Mouse (Mus musculus) thymus, postnatal 10 days (tissue): ENCODE measurements around the gene Msl1.
"Not testable (repeated sequence)": the region's sequence is repeated elsewhere in the genome, so short reads cannot be mapped to it uniquely, and the experiment has no call there.

ENCODE experiments used
- DNase-seq, 2 experiments: peaks; one replicate each; pipeline ENCODE4 v3.0.0; 2021; ENCODE audit warnings: low spot score in 2 of 2

The Msl1 gene

GRCm38 (mm10) chr11:98795714-98796514, 598 bp downstream of the Msl1 start:
- DNase-seq: peak; percentile 36 to 58

DNA sequence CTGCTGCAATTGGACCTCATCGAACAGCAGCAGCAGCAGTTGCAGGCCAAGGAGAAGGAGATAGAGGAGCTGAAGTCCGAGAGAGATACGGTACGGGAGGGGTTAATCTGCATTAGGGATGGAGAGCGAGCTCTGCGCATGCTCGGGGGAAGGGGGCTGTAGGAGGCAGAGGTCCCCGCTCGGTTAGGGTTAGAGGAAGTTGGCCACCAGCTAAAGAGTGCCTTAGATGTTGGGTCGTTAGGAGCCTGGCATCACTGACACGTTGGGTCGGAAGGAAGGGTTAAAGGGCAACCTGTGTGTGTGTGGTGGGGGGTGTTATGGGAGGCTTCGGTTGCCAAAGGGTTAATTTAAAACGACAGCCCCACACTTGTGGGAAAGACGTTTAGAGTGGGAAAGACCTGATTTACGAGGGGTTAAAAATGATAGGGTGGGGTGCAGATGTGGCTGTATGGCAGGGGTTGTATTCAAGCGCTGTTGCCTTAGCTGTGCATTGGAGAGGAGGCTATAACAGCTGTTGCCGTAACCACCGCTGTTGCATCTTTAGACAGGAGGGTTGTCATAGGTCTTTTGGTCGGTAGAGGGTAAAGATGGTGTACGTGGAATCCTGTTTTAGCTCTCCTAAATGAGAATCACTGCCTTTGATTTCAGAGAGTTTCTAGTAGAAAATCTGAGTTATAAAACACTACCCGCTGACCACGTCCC, 1.4 kb downstream of the Msl1 start:
- peak; percentile 60 to 68 for DNase-seq

GRCm38 (mm10) chr11:98797306-98797705, 2.0 kb downstream of the Msl1 start:
- DNase-seq: no peak

- no peak for DNase-seq
These were observed 2.6 kb downstream of the Msl1 start for GRCm38 (mm10) chr11:98797909-98798308.

- DNase-seq: no peak
These were observed 9.3 kb downstream of the Msl1 start, which contains the start of gene Casc3 for GRCm38 (mm10) chr11:98804605-98805004. Gene Casc3 (plus strand): TSS chr11:98804905.

DNA sequence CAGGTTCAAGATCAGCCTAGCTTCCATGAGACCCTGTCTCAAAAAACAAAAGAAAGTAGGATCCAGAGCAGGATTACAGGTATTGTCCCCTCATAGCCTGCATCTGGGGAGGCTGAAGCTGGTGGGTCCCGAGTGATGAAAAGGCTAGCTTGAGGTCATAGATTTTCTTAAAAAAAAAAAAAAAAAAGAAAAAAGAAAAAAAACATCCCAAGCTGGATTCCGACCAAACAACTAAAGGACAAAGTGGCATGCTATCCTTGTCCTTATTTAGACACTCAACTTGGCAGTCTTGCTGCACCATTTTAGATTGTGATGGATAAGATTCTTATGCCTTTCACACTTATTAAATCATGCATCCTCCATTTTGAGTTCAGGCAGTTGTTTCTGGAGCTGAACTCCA, 13.1 kb downstream of the Msl1 start:
- DNase-seq: no peak

GRCm38 (mm10) chr11:98809457-98810290, 14.4 kb downstream of the Msl1 start:
- peak; percentile 97 to 98 for DNase-seq

DNA sequence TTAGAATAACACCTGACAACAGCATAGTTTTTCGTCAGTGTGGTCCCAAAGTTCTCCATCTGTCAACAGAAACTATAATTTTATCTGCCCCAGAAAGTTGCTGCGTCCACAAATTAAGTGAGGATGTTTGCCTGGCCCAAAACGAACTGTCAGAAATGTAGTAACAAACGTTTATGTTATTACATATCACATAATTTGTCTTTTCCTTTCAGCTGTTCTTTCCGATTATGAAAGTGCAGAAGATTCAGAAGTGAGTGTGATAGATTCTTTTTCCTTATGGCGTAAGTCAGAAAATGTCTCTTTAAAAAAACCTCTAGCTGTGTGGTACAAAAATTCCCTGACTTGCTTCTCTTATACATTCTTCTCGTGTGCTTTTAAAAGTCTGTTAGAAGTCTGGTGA, 15.4 kb downstream of the Msl1 start:
- DNase-seq: no peak

DNA sequence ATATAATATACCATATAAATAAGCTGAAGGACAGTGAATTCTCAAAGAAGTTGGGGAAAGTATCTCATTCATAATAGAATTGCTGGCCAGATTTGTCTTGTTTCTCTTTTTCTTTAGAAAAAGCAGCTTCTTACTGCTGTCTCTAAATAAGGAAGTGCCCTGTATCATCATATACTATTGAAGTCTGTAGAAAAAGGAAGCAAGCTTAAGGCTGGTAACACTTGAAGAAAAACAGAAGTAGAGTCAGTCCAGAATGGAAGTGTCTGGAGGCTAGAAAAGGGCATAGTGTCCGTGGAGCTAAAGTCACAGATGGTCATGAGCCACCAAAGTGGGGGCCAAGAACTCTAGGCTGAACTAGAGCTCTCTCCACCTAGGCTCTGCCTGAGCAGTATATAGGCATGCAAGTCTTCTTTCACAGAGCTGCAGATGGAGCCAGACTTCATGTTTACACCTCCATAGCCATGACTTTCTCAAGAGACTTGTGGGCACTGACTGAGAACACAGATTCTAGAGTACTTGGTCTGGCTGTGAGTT, 21.5 kb downstream of the Msl1 start:
- DNase-seq: no peak

DNA sequence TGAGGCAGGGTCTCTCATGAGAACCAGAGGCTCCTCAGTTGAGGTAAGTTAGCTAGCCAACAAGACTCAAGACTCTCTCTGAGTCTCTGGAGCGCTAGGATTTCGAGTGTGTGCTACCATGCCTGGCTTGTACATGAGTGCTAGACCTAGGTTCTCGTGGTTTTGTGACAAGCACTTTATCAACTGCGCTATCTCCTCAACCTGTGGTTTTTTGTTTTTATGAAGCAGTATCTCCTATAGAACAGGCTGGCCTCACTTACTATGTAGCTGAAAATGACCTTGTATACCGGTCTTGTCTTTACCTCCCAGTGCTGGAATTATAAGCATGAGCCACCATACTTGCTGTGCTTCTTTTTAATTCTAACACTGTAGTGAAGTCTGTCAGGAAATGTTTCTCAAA, 25.7 kb downstream of the Msl1 start:
- DNase-seq: no peak

DNA sequence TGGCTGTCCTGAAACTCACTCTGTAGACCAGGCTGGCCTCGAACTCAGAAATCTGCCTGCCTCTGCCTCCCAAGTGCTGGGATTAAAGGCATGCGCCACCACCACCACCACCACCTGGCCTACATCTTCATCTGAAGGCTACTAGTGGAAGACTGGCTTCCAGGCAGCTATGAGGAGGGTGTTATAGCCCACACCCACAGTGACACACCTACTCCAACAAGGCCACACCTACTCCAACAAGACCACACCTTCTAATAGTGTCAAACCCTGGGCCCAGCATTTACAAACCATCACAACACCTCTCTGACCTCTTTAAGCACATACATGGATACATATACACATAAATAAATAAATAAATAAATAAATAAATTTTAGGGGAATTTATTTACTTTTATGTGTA, 30.8 kb downstream of the Msl1 start:
- DNase-seq: not testable (repeated sequence)

GRCm38 (mm10) chr11:98827877-98828276, 32.6 kb downstream of the Msl1 start:
- DNase-seq: no peak

DNA sequence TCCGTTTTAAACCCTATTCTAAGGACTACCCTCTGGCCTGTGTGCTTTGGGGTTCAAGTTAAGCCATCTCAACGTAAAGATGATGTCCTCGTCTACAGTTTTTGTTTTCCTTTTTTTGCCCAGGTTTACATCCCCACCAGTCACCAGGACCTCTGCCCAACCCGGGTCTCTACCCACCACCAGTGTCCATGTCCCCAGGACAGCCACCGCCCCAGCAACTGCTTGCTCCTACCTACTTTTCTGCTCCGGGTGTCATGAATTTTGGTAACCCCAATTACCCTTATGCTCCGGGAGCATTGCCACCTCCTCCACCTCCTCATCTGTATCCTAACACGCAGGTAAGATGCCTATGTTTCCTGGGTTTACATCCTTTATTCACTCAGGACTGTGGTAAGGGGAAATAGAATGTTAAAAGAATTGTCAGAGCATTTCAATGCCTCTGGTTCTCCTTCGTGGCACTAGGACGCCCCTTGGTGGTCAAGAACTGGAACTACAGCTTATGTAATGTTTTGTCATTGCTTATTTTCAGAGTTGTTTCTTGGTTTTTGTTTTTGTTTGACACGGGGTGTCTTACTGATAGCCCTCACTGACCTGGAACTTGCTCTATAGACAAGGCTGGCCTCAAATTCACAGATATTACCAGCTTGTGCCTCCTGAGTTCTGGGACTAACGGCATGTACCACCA, 33.9 kb downstream of the Msl1 start:
- peak in 1 of 2 experiments; percentile 34 for DNase-seq

GRCm38 (mm10) chr11:98829875-98830274, 34.6 kb downstream of the Msl1 start:
- no peak for DNase-seq

- no peak for DNase-seq
These were observed 40.0 kb downstream of the Msl1 start for GRCm38 (mm10) chr11:98835296-98835695.

- no peak for DNase-seq
These were observed 40.4 kb downstream of the Msl1 start for GRCm38 (mm10) chr11:98835725-98836124.

DNA sequence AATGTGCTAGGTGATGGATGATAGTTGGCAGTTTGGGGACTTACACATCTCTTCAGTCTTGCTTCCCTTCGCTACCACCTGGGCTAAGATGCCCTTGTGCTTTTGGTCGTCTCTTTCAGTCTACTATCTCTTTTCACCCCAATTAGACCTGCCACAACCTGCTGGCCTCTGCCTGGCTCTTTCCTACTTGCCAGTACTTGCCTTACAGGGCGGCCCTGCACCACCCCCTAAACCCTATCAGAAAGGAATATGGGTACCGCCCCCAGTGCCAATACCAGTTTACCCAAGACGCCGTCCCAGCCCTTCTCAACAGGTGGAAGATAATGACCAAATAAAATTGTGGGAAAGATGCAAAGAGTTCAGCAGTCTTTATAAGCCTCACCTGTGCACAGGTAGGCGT, 40.8 kb downstream of the Msl1 start:
- DNase-seq: no peak

- peak; percentile 66 to 78 for DNase-seq
These were observed 41.4 kb downstream of the Msl1 start, which contains the start of gene Rapgefl1 for GRCm38 (mm10) chr11:98836651-98837141. Gene Rapgefl1 (plus strand): TSS chr11:98836785.

DNA sequence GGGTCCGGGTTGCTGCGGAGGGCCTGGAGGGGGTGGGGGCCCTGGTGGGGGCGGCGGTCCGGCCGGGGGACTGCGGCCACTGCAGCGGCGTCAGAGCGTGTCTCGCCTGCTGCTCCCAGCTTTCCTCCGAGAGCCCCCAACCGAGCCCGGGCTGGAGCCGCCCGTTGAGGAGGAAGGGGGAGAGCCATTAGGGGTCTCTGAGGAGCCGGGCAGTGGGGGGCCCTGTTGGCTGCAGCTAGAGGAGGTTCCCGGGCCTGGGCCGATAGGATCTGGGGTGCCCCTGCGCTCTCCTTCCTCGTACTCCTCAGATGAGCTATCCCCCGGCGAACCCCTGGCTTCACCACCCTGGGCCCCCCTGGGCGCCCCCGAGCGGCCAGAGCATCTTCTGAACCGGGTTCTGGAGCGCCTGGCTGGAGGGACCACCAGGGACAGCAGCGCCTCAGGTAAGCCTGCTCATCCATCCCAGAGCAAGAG, 42.0 kb downstream of the Msl1 start:
- peak; percentile 19 to 45 for DNase-seq

DNA sequence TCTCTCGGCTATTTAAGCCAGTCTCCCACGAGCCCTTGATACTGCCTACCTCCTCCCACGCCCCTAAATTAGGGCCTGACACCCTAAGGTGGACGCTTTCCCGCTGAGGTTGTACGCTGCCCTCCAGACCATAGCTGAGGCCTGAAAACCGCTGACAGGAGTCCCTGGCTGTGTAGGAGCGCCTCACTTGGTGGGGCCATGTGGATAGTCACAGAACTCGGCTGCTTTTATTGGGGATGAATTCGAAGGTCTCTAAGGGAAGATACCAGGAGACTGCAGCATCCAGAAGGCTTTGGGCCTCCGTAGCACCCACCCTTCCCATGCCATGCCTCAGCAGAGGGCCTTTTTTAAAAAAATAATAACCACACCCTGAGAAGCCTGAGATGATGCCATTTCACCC, 42.6 kb downstream of the Msl1 start:
- no peak for DNase-seq

DNA sequence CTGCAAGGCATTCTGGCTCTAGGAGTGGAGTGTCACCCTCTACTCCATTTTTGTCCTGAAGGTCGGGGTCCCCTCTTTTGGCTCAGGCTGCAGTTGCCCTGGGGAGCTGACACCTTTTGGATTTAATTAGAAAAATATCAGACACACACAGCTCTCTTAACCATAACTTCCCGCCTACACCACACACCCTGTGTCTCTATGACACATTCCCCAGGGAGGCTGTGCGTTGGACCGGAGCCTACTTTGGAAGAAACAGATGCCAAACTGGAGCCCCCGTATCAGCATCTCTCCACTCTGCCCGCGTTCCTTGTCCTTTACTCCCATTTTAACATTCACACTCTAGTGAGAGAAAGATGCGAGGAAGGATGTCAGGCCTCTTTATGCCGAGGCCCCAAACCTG, 43.2 kb downstream of the Msl1 start:
- no peak for DNase-seq
